Mouse (Mus musculus) E14TG2a.4 (cell line): ENCODE results near the gene Selenos.

Experiments
- CTCF ChIP-seq: conservative IDR thresholded peaks from 2 replicates; pipeline ENCODE4 v1.5.1; 2014; ENCODE audit warnings: low read length
- POU5F1 ChIP-seq: IDR thresholded peaks from 2 replicates; pipeline ENCODE4 v1.6.1; 2014; ENCODE audit warnings: low read length, borderline replicate concordance

- no peak for TF ChIP-seq CTCF
- TF ChIP-seq POU5F1: no peak
Observed at GRCm38 (mm10) chr7:66044617-66045016, 34.8 kb upstream of the Selenos start.
